Mouse (Mus musculus) spleen, adult 2 months (tissue): Measurements from ENCODE around the gene Snca.

Experiments used
- CTCF ChIP-seq: fragments of 200-500 bp; IDR thresholded peaks from 2 replicates; pipeline ENCODE4 v1.5.1; 2011; ENCODE audit warnings: mild to moderate bottlenecking, inconsistent platforms; ENCODE audit not compliant: insufficient read depth, insufficient read length, insufficient replicate concordance; ENCODE audit errors: extremely low read depth
- POLR2A ChIP-seq: fragments of 200-500 bp; IDR thresholded peaks from 2 replicates; pipeline ENCODE4 v1.6.1; 2011; ENCODE audit warnings: low read depth, low read length, inconsistent platforms

DNA sequence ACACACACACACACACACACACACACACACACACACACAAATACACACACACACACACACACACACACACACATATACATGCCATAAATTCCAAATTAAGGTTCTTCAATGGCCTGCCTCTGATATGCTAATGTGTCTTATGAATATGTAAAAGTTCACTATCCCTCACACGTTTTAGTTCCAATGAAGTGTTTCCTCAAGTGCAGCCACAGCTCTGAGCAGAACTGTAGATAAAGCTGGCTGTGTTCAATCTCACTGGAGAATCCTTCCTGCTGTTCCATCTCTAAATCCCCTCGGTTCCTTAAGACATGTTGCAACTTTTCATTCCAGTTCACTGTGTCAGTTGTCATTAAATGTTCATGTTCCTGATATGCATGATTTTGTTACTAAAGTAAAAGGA, 98.5 kb downstream of the Snca start:
- no peak for TF ChIP-seq POLR2A
- no peak for TF ChIP-seq CTCF
